Mouse (Mus musculus): ENCODE measurements around the gene Sun5. TPM values are rescaled to one million over a fixed set of nuclear protein-coding genes. Genes with fewer than 3 reads are reported as not detected.

Gene Sun5
- polyA plus RNA-seq (2017; shearing (Covaris generic)), result not detected

DNA sequence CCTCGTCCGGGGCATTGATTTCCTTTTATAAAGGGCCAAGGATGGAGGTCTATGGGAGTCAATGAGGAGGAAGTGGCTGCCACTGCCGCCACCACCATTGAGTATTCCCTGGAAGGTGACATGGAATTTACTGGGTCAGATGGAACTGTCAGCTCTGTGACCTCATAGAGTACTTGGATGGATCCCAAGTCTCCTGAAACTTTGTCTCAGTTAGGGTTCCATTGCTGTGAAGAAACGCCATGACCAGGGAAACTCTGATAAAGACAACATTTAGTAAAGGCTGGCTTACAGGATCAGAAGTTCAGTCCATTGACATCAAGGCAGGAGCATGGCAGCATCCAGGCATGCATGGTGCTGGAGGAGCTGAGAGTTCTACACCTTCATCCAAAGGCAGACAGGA lies at the start of gene Sun5:
Gene Sun5 (minus strand): TSS at position 101 of the 400 bp plus-strand sequence.

DNA sequence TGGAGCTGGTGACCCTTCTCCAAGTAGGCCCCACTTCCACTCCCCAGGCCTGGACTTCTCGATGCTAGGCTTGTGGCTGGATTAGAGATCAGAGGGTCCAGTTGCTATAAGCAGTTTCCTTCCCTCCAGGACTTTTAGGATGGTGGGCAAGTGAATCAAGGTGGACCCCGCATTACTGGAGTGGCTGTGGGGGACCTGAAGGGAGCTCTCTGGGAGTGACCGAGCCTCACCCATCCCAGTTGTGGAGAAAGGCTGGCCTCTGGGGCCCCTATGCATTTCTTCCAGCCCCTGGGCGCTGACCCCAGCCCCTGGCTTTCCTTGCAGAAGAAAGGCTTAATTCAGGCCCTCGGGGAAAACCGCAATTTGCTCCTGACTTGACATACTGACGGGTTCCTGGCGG lies 47.0 kb upstream of the Sun5 start, which contains the start of gene Bpifb3:
Gene Bpifb3 (plus strand): TSS at position 301 of the 400 bp plus-strand sequence.

DNA sequence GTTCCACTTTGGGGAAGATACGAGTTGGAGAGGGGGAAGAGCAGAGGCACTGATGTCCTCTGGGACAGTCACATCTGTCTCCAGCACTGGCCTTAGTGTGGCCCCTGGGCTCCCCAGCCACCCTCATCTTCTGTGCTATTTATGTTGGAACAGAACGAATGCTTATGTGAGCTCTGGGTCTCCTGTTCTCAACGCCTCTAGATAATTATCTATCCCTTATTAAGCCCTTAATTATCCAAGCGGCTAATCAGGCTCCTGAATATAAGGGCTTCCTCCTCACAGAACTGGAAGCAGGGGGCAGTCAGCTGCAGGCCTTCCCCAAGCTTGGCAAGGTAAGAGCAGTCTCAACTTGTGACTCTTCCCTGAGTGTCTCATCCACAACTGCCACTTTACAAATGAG lies 29.2 kb upstream of the Sun5 start, which contains the start of gene Bpifb6:
Gene Bpifb6 (plus strand): TSS at position 301 of the 400 bp plus-strand sequence.

DNA sequence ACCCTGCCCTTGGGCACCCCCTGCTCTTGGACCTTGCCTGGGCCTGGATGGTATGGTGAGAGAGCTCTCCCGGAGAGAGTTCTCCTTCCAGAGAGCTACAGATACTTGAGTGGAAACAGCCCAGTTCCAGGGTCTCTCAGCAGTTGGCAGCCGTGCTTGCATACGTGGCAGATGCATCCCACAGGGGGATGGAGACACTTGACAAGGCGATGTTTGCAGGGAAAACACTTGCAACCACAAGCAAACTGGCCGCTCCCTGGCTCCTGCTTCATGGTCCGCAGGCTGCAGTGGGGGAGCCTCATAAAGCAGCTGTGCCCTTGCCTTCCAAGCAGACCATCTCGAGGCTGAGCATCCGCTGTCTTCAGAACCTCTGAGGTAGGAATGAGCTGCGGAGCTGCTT lies 3.9 kb upstream of the Sun5 start, which contains the start of gene Bpifb2:
Gene Bpifb2 (plus strand): TSS at position 301 of the 400 bp plus-strand sequence.

Other genes starting within 250 kb of the Sun5 start
- 68.8 TPM for gene Commd7, start 238.3 kb downstream of the Sun5 start, polyA plus RNA-seq (2017; shearing (Covaris generic))
- 4.9 TPM for gene Dnmt3b, start 221.6 kb downstream of the Sun5 start, polyA plus RNA-seq (2017; shearing (Covaris generic))
- gene Dnmt3c, start 174.4 kb downstream of the Sun5 start, polyA plus RNA-seq (2017; shearing (Covaris generic)), result not detected
- gene Mapre1, start 129.8 kb downstream of the Sun5 start, polyA plus RNA-seq (2017; shearing (Covaris generic)), result 231 TPM
- gene Efcab8, start 91.2 kb downstream of the Sun5 start, polyA plus RNA-seq (2017; shearing (Covaris generic)), result not detected
- gene Bpifb2, start 4.0 kb upstream of the Sun5 start, polyA plus RNA-seq (2017; shearing (Covaris generic)), result not detected
- gene Bpifb6, start 29.3 kb upstream of the Sun5 start, polyA plus RNA-seq (2017; shearing (Covaris generic)), result not detected
- gene Bpifb3, start 47.1 kb upstream of the Sun5 start, polyA plus RNA-seq (2017; shearing (Covaris generic)), result not detected
- gene Bpifb4, start 67.1 kb upstream of the Sun5 start, polyA plus RNA-seq (2017; shearing (Covaris generic)), result not detected
- gene Bpifa6, start 103.9 kb upstream of the Sun5 start, polyA plus RNA-seq (2017; shearing (Covaris generic)), result not detected
- gene Bpifa2, start 137.2 kb upstream of the Sun5 start, polyA plus RNA-seq (2017; shearing (Covaris generic)), result not detected

Data from effector memory CD4-positive, alpha-beta T cell, adult 5 months (primary cell).